Mouse (Mus musculus): ENCODE measurements at regions not wholly inside any gene's neighbourhood (a gene's known extent, or its start where the extent isn't known, plus 50 kb on each side); places are given as distances from the start of the nearest gene placed in this dataset.

DNA sequence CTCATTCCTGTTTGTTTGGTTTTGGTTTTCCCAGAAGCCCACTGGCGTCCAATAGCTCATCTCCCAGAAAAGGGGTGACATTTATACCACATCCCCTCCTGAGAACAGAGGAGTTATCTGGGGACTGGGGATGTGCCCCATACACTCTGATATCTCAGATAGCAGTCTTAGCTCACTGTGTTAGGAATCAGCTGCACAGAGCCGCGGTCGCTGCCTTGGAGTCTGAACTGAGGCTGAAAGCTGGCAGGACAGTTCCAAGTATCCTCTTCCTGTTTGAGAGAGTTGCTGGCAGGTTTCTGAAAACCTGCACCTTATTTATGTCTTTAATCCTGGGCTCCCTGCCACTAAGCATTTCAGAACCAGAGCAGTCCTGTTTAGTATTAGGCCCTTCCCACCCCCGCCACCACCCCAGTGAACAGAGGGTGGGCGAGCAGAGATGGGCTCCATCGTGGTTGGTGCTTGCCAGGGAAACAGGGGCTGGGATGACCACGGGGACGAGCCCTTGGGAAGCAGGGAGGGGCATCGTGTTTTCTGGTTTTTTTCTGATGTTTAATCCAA, 163.8 kb downstream of the Chic2 start:
- TF ChIP-seq POLR2A (IDR thresholded peaks at IDR 0.05; ENCODE audit: borderline replicate concordance, extremely low read depth, insufficient read depth, insufficient read length, poor library complexity, severe bottlenecking) (no peak), CTCF (IDR thresholded peaks at IDR 0.05; ENCODE audit: borderline replicate concordance, extremely low read depth, insufficient read depth, insufficient read length) (no peak)
